Mouse (Mus musculus) urinary bladder, adult 2 months (tissue): ENCODE data around the gene Oca2. TPM values are rescaled to one million over a fixed set of nuclear protein-coding genes. Genes with fewer than 3 reads are reported as not detected.

Source experiments
- DNase-seq: peaks from one replicate; pipeline ENCODE4 v3.0.0; 2022; ENCODE audit warnings: low spot score
- polyA plus RNA-seq: library from polyadenylated mRNA; depleted of rRNA; stranded (reverse); fragments of >200 nt; gene quantifications from 2 replicates; pipeline ENCODE4 v1.2.3, GENCODE M21; 2012; rRNA removed

Oca2 gene
- not detected in 2 replicates for polyA plus RNA-seq

DNA sequence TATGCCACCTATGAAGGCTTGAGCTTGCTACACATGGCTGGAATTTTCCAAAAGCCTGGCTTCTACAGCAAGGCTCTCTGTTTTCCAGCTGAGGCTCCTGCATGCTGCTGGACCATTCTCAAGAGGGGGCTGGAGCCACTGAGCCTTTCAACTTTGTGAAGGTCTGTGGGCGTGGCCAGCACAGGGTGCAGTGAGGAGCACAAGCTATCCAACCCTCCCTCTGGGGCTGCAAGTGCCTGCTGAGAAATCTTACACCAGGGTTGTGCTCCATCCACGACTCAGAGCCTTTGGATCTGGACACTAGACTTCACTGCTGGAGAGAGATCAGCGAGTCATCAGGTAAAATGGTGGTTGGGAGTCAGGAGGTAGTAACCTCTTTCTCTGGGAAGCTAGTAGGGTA, at the start of gene Oca2:
Oca2 (plus strand) TSS at position 218 of the 400 bp plus-strand sequence.
- DNase-seq, result no peak

DNA sequence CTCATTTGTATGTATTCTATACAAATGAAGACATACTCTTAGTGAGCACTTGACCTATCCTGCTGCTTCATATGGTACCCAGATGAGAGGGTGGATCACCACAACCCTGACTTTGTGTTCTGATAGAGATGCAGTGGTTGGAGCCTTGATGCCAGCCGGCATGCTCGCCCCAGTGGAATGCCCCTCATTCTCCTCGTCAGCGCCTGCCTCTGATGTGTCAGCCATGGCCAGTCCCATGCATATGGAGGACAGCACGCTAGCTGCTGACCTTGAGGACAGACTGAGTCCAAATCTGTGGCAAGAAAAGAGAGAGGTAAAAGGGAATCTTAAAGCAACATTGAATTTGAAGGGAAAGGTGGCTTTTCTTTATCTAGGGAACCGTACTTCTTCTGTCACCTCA, 48.5 kb upstream of the Oca2 start:
- no peak for DNase-seq

DNA sequence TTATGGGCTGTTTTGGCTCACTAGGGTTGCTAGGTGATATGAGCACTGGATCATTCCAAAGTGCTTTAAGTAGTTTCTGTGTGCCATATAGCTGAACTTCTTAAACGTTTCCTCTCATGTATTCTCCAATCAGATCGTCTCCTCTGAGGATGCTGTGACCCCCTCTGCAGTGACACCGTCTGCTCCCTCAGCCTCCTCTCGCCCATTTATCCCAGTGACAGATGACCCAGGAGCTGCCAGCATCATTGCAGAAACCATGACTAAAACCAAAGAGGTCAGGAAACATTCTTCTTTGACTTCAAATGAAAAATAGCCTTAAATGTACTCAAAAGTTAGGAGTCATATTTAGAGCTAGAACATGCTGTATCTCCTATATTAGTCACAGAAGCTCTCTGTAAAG, 47.9 kb upstream of the Oca2 start:
- DNase-seq, result no peak

DNA sequence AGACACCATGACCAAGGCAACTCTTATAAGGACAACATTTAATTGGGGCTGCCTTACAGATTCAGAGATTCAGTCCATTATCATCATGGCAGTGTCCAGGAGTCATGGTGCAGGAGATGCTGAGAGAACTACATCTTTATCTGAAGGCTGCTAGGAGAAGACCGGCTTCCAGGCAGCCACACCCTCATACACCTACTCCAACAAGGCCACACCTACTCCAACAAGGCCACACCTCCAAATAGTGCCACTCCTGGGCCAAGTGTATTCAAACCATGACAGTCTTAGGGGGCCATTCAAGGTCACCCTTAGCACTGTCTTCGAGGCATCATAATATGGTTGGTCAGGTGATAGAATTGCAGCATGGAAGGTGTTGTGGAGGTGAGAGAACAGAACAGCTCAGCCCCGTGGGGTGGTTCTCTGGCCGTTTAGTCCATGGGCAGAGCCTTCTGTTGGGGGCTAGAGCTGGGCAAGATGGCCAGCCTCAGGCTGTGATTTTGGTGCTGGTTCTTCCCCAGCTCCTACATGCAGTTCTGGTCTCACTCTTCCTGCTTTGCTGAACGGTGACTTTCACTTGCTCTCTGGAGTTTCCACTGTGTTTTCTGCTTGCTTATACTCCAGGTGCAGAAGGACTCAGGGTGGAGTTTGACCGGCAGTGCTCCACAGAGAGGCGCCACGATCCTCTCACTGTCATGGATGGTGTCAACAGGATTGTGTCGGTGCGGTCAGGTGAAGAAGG, 37.9 kb upstream of the Oca2 start:
- DNase-seq, result no peak

DNA sequence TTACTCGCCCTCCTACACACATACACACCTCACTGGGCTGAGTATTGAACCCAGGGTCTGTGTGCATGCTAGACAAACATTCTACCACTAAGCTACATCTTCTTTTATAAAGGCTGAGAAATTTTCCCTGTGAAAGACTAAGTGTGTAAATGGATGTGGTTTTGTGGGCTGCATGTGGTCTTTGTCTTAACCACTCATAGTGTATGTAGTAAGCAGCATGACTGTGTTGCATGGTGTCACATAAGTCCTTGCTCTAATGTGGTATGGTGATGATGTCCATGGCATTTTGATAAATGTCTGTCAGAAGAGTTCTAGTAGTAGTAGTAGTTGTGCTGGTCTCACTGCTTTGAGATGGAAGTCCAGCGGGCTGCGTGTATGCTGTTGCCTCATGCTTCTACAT, 36.7 kb upstream of the Oca2 start:
- DNase-seq, result no peak

DNA sequence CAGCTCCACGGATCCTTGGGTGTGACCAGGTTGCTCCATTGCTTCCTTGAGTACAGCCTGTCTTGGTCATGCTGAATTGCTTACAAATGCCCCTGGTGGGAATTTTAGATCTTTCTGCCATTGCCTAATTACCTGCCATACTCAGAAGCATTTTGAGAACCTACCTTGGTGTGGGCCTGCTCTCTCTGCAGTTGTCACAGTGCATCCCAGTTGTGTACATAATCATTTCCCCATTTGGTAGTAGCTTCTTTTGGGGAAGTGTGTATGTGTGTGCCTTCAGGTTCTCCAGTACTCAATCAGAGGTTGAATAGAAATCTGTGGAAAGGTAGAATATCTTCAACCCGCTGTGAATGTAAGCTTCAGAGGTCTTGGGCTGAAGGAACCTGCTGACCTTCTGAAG, 36.3 kb upstream of the Oca2 start:
- no peak for DNase-seq

DNA sequence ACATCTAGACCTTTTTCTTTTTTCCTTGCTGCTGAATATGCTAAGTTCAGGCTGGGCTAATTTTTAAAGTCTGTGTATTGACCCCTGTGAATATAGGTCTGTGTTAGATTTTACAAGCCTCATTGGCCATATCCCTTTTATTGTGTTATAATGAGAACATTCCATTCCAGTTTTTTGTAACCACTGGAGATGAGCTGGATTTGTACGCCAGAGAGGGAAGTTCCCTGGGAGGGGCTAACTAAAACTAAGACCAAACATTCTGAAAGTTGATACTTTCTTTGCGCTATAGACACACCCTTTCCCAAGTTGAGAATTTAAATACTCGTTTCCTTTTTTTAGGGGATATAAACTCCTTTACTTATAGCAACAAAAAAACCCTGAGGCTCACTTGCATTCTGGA, 34.7 kb upstream of the Oca2 start:
- no peak for DNase-seq

DNA sequence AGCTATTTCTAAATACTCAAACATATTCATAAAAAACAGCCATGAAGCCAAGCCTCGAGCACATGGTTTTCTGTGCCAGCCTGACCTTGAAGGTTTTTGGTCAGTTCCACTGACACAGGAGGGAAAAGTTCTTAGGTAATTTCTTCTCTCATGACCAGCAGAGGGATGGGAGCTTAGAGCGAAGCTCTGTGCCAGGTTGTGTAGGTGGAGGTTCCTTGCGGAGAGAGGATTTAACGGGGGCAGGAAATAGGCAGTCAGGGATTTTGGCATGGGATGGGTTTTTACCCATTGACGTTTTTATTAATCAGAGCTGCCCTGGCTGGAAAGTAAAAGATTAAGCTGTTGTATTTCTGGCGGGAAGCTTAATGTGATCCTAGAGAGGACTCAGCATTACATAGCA, 18.7 kb upstream of the Oca2 start:
- DNase-seq, result no peak

DNA sequence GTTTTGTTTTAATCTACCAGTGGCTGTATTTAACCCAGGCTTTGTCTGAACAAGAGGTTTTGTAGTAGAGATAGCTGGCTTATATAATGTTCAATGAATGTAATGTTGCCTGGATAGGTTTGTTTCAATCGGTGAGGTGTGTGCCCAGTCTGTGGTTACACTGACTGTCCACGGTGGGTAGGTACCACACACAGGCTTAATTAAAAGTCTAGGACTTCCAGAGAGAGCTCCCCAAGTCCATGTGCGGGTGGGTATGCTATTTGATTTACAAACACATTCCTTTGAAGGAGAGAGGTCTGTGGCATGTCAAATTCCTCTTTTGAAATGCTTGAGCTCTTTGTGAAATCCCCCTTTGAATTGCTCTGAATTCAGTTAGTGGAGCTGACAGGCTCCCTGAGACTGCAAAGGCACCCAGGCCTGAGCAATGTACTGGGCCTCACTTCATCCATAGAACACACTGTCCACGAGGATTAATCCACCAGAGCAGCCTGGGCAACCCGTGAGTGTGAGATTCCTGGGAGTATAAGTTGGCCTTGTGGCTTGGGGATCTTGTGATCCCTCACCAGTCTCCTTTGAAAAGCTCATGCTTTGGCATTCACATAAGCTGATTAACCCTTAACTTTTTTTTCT, 3.7 kb upstream of the Oca2 start:
- DNase-seq, result no peak

DNA sequence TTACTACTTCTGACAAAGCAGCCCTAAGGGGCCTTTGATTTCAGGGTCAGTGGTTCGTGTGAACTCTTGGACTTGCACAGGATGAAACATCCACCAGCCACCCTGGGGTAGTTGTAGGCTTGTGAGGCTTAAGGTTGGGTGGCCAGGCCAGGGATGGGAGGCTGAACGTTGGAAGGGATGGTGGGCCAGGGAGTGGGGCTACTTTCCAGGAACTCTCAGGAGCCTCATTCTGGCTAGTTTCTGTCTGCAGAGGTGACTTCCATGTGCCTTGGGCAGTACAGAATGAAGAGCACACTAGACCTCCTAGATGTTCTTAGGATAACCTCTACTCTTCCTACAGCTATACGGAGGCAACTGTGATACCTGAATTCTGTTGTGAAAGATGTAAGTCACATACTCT, 2.9 kb upstream of the Oca2 start:
- no peak for DNase-seq

DNA sequence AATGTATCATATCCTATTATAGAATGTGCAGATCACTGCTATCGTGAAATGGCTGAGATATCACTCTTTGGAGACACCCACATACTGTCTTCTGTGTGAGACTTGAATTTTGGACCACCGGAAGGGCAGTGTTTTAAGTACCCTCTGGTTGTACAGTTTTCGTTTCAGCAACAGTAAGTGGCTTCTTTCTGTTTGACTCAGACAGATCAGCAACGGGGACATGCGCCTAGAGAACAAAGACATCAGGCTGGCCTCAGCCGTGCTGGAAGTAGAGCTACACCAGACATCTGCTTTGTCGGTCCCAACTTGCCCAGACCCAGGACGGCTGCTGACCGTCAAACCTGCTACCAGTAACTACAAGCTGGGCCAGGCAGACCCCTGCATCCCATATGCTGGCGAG, 15.0 kb downstream of the Oca2 start:
- DNase-seq, result no peak

DNA sequence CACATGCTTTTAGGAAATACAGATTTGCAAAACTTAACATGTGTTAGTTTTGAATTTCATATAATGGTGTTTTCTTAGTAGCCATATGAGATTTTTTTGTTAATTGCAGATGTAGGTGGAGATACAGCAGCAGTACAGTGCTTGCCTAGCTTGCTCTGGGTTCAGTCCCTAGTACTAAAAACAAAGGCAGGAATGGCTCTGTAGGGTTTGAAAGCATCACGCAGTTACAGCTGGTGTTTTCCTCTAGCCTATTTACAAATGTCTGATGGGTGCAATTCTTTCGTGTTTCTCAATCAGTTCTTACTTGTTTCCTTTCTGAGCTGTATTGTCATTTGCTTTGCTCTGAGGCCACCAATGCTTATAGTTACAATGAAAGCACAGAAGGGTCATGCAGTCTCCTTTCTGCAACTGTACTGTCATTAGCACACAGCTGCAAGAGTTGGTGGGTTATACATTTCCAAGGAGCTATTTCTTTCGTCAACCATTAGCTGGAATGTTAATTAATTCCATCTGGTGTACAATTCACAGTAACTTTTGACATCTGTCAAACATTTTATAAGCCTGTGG, 18.4 kb downstream of the Oca2 start:
- DNase-seq, result no peak

DNA sequence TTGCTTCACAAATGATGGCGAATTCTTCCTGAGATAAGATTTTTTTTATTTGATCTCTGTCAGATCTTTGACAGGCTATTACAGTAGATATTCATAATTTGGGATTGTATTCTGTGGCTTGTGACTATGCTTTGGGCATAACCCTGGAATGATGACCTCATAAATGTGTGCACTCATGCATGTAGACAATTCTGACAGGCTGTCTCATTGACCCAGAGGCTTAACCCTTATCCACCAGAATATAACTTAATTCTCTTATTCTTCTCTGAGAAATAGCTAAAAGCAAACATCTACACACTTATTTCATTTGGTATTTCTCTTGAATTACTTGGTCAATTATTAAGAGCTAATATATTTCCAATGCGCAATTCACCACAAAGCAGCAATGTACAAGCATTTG, 37.9 kb downstream of the Oca2 start:
- no peak for DNase-seq

DNA sequence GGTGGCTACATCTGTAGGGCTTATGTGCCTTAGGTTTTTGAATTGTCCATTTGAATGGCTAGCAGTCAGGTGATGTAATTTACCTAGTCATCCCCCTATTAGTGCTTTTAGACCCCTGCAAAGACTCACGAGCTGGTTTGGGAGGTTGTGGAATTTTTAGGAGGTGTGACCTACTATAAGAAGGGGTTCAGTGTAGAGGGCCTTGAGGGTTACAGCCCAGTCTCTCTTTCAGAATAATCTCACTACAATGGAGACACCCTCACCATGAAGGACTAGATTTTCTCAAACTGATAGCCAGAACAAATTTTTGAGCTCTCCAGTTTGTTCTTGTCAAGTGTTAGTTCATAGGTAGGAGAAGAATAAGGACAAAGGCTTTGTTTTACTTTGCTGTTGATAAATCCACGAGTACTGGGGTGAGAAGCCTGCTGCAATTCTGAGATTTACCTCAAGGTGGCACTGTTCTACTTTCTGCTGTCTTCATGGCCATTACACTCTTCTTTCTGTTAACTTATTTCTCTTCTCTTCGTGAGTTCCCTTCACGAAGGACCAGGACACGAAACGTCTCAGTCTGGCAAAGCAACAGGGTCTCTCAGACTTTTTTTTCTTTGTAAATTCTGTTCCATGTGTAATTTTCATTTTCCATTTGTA, 52.0 kb downstream of the Oca2 start:
- no peak for DNase-seq

DNA sequence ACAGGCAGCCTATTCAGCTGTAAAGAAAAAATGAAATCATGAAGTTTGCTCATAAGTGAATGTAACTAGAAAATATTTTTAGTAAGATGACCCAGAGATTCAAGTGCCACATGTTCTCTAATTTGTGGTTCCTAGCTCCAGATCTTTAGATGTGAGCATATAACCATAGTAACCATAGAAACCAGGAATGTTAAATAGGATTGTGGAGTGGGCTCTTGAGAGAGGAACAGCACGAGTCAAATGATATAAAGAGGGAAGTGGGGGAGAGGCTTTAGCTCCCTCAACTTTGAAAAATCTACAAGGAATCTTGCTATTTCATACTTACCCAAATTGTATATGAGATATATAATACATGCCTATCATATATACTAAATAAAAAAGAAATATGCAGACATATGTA, 64.8 kb downstream of the Oca2 start:
- DNase-seq, result no peak

DNA sequence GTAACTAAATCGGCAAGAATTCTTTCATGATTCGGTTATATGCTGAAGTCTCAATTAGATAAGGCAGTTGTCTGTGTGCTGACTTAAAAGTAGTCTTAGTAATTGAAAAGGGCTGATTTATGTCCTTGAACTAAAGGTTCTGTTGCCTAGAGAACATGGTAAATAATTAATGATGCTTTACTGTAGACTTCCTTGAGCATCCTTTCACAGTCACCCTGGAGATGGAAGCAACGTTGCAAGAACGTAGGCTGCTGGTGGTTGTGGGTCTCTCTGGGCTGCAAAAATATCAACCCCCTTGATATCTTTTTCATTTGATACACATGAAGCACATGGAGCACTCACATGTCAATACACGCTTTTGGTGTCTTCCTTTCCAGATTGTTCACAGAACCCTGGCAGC, 74.8 kb downstream of the Oca2 start:
- no peak for DNase-seq

DNA sequence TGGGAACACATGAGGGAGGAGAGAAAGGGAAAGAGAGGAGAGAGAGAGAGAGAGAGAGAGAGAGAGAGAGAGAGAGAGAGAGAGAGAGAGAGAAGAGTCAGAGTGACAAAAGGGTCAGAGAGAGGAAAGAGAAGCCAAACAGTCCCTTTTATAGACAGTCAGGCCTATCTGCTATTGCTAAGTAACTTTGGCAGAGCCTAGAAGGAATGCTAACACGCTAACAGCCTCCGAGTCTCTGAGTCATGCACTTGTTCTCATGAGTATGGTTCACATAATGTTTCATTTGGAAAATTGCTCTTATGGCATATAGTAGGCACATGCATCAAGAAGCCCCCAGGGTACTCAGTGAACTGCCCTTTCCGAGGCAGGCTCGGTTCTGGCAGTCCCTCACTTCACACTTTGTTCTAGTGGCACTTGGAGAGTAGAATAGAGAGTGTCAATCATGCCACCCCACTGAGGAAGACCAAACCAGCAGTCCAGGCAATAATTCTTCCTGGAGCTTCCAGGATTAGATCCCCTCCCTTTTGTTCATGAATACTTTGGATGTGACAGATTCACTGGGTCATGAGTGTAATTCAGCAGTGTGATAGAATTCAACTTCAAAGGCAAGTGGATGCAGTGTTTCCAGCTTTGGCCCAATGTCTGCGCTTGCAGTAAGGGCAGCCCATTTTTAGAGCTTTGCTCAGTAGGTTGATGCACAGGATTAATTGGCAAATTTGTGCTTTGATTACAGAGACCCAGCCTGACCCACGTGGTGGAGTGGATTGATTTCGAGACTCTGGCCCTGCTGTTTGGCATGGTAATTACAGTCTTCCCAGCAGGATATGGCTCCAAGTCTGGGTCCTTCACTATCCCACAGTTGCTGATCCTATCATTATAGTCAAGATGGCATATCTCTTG, 76.3 kb downstream of the Oca2 start:
- no peak for DNase-seq

DNA sequence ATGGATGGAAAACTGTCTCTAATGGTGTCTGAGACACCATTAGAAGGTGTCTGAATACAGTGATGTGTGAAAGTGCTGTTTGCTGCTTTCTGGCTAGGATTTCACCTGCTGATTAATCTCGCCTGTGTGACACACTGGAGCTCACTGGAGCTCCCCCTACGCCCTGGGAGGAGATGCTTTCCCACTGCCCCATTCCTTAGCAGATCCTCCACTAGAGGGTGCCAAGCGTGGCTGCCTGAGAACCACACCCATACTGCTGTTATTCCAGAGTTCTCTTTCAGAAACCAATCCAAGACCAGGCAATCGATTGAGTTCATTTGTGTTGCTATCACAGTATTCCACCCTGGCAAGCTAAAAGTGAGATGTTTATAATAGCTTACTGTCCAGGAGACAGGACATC, 88.2 kb downstream of the Oca2 start:
- no peak for DNase-seq

DNA sequence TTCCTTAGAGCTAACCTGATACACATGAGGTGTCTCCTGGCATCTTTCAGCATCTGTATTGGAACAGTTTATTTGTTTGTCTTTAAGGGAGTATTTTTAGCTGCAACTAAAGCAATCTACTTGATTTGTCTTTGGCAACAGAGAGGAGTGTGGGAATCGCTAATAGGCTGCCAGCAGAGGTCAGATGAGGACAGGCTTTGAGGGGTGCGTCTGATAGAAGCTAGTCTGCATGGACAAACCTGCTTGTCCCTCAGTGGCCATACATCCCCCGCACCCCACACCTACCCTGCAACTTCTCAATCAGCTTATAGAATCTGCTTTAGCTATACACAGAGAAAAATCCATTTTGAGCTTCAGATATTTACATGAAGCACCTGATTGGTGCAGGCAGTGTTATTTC, 109.0 kb downstream of the Oca2 start:
- DNase-seq, result no peak

DNA sequence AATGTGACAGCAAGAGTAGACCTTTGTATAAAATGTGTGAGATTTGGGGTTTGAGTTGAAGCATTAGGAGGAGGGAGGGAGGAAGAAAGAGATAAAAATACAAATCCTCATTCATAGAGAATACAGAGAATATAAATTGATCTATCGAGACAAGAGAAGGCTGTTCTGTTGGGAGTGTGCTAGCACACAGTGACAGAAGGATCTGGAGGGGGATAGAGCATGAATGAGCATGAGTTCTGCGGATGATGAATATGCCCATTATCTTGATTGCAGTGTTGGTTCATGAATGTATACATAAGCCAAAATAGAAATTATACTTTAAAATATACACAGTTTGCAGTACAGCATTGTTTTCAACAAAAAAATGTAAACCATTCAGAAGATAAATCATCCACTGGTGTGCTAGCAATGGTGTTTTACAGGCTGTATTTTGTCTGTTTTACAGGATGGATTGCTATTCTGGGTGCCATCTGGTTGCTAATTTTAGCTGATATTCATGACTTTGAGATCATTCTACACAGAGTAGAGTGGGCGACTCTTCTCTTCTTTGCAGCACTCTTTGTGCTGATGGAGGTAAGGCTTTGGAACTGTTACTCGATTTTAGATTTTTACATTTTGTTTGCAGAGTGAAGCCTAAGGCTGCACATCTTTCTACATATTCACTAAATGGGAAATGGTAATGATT, 117.2 kb downstream of the Oca2 start:
- DNase-seq, result no peak

DNA sequence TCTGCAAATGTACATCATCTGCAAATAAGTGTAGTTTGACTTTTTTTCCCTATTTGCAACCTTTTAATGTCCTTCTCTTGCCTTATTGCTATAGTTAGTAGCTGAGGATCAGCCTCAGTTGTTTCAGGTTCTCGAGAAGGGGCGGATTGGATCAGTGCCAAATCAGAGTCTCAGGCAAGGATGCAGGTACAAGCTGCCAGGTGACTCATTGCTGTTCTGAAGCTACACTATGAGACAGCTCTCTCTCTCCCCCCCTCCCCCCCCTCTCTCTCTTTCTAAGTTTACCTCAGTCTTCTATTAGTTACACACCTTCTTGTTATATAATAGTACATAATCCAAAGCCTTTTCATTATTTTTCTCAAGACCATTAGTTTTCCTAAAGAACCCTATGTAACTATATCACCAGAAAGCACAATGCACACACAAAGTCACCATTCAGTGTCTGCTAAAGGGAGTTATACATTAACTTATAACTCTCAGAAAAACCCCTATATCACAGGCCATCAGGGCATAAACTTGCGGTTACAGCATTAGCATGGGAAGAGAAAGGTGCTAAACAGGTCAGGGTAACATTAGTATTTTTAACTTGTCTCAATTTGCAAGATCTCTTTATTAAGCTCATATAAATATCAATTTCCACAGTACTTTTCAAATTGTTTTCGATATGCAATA, 142.3 kb downstream of the Oca2 start:
- DNase-seq, result no peak
